Mouse (Mus musculus): Measurements from ENCODE around the gene Tmem256. TPM values are rescaled to one million over a fixed set of nuclear protein-coding genes. Genes with fewer than 3 reads are reported as not detected.

Tmem256 gene
- polyA plus RNA-seq, 2 experiments: 240 to 382 TPM

GRCm38 (mm10) chr11:69795983-69796435 is 42.3 kb upstream of the Tmem256 start:
- Histone ChIP-seq H3K27me3 (ENCODE audit: control insufficient read depth, insufficient read depth, low read length) (no peaks in the 10 kb centered on the region), H3K36me3 (ENCODE audit: control insufficient read depth, insufficient read depth, low read length) (no peaks in the 10 kb centered on the region), H3K4me1 (ENCODE audit: control insufficient read depth, insufficient read depth, low read length) (peaks cover 16% of the 10 kb centered on the region), H3K9me3 (ENCODE audit: control insufficient read depth, low read length) (no peaks in the 10 kb centered on the region), H3K4me2 (replicated peaks; ENCODE audit: low read depth, low read length, severe bottlenecking) (peak overlapping the region; percentile 91), H3K4me3 (replicated peaks; ENCODE audit: low read length) (peak overlapping the region; percentile 48), H3K9ac (ENCODE audit: low read depth, low read length, severe bottlenecking) (peak overlapping the region; percentile 52; the same call in 1 of the 2 replicates), H3K27ac (replicated peaks; ENCODE audit: low read depth, low read length) (no peak overlapping the region)
- no peak for TF ChIP-seq POLR2A (IDR thresholded peaks at IDR 0.05; ENCODE audit: borderline replicate concordance, extremely low read depth, insufficient read depth, insufficient read length)
- 2% methylated on average over 13 of the region's 13 CpGs for WGBS
- ATAC-seq (ENCODE audit: low FRiP score, low read depth) (no peak), DNase-seq (ENCODE audit: low spot score) (no peak)

GRCm38 (mm10) chr11:69797924-69798323 is 40.4 kb upstream of the Tmem256 start:
- ATAC-seq (ENCODE audit: low FRiP score, low read depth) (no peak), DNase-seq (ENCODE audit: low spot score) (no peak)
- Histone ChIP-seq H3K4me2 (replicated peaks; ENCODE audit: low read depth, low read length, severe bottlenecking) (no peak overlapping the region), H3K27ac (replicated peaks; ENCODE audit: low read depth, low read length) (no peak overlapping the region), H3K9ac (ENCODE audit: low read depth, low read length, severe bottlenecking) (no peak overlapping the region), H3K4me3 (replicated peaks; ENCODE audit: low read length) (no peak overlapping the region), H3K9me3 (ENCODE audit: control insufficient read depth, low read length) (no peaks in the 10 kb centered on the region), H3K4me1 (ENCODE audit: control insufficient read depth, insufficient read depth, low read length) (peaks cover 32% of the 10 kb centered on the region), H3K36me3 (ENCODE audit: control insufficient read depth, insufficient read depth, low read length) (no peaks in the 10 kb centered on the region), H3K27me3 (ENCODE audit: control insufficient read depth, insufficient read depth, low read length) (peaks cover 12% of the 10 kb centered on the region)
- WGBS: 71% methylated on average over 7 of the region's 7 CpGs
- TF ChIP-seq POLR2A (IDR thresholded peaks at IDR 0.05; ENCODE audit: borderline replicate concordance, extremely low read depth, insufficient read depth, insufficient read length): no peak

GRCm38 (mm10) chr11:69799394-69800137 is 38.7 kb upstream of the Tmem256 start:
- Histone ChIP-seq H3K9ac (ENCODE audit: low read depth, low read length, severe bottlenecking) (no peak overlapping the region), H3K36me3 (ENCODE audit: control insufficient read depth, insufficient read depth, low read length) (no peaks in the 10 kb centered on the region), H3K9me3 (ENCODE audit: control insufficient read depth, low read length) (no peaks in the 10 kb centered on the region), H3K4me2 (replicated peaks; ENCODE audit: low read depth, low read length, severe bottlenecking) (peak overlapping the region; percentile 94), H3K4me1 (ENCODE audit: control insufficient read depth, insufficient read depth, low read length) (peaks cover 49% of the 10 kb centered on the region), H3K27ac (replicated peaks; ENCODE audit: low read depth, low read length) (peak overlapping the region; percentile 74; the same call in 1 of the 2 replicates), H3K4me3 (replicated peaks; ENCODE audit: low read length) (peak overlapping the region; percentile 61), H3K27me3 (ENCODE audit: control insufficient read depth, insufficient read depth, low read length) (peaks cover 29% of the 10 kb centered on the region)
- WGBS: 27% methylated on average over 12 of the region's 12 CpGs
- ATAC-seq (ENCODE audit: low FRiP score, low read depth) (no peak), DNase-seq (ENCODE audit: low spot score) (peak; percentile 19)
- TF ChIP-seq POLR2A (IDR thresholded peaks at IDR 0.05; ENCODE audit: borderline replicate concordance, extremely low read depth, insufficient read depth, insufficient read length): no peak

- TF ChIP-seq POLR2A (IDR thresholded peaks at IDR 0.05; ENCODE audit: borderline replicate concordance, extremely low read depth, insufficient read depth, insufficient read length): no peak
- 0% methylated on average over 11 of the region's 11 CpGs for WGBS
- Histone ChIP-seq H3K36me3 (ENCODE audit: control insufficient read depth, insufficient read depth, low read length) (no peaks in the 10 kb centered on the region), H3K9me3 (ENCODE audit: control insufficient read depth, low read length) (no peaks in the 10 kb centered on the region), H3K4me1 (ENCODE audit: control insufficient read depth, insufficient read depth, low read length) (peaks cover 54% of the 10 kb centered on the region), H3K9ac (ENCODE audit: low read depth, low read length, severe bottlenecking) (peak overlapping the region; percentile 57; the same call in 1 of the 2 replicates), H3K27me3 (ENCODE audit: control insufficient read depth, insufficient read depth, low read length) (peaks cover 34% of the 10 kb centered on the region), H3K4me2 (replicated peaks; ENCODE audit: low read depth, low read length, severe bottlenecking) (peak overlapping the region; percentile 94), H3K27ac (replicated peaks; ENCODE audit: low read depth, low read length) (peak overlapping the region; percentile 74; the same call in 1 of the 2 replicates), H3K4me3 (replicated peaks; ENCODE audit: low read length) (peak overlapping the region; percentile 61)
- no peak for ATAC-seq (ENCODE audit: low FRiP score, low read depth)
- DNase-seq (ENCODE audit: low spot score): peak; percentile 42
These were observed 38.2 kb upstream of the Tmem256 start for GRCm38 (mm10) chr11:69800138-69800391.

GRCm38 (mm10) chr11:69800392-69801197 is 37.7 kb upstream of the Tmem256 start:
- H3K27ac ChIP-seq (replicated peaks; ENCODE audit: low read depth, low read length): peak overlapping the region; percentile 74
- H3K36me3 ChIP-seq (ENCODE audit: control insufficient read depth, insufficient read depth, low read length): no peaks in the 10 kb centered on the region
- peaks cover 56% of the 10 kb centered on the region for H3K4me1 ChIP-seq (ENCODE audit: control insufficient read depth, insufficient read depth, low read length)
- DNase-seq (ENCODE audit: low spot score) (peak; percentile 80), ATAC-seq (ENCODE audit: low FRiP score, low read depth) (peak; percentile 64)
- no peaks in the 10 kb centered on the region for H3K9me3 ChIP-seq (ENCODE audit: control insufficient read depth, low read length)
- H3K4me3 ChIP-seq (replicated peaks; ENCODE audit: low read length): peak overlapping the region; percentile 61
- H3K9ac ChIP-seq (ENCODE audit: low read depth, low read length, severe bottlenecking): peak overlapping the region; percentile 57
- H3K4me2 ChIP-seq (replicated peaks; ENCODE audit: low read depth, low read length, severe bottlenecking): peak overlapping the region; percentile 94
- TF ChIP-seq POLR2A (IDR thresholded peaks at IDR 0.05; ENCODE audit: borderline replicate concordance, extremely low read depth, insufficient read depth, insufficient read length): no peak
- peaks cover 39% of the 10 kb centered on the region for H3K27me3 ChIP-seq (ENCODE audit: control insufficient read depth, insufficient read depth, low read length)
- whole genome bisulfite sequencing: 1% methylated on average over 31 of the region's 36 CpGs
